Mouse (Mus musculus) heart, postnatal 4 days (tissue): ENCODE results near the gene Samd4. TPM values are rescaled to one million over a fixed set of nuclear protein-coding genes. Genes with fewer than 3 reads are reported as not detected.
"Not testable (repeated sequence)": the region's sequence is repeated elsewhere in the genome, so short reads cannot be mapped to it uniquely, and the experiment has no call there.

ENCODE experiments used
- DNase-seq: peaks from one replicate; pipeline ENCODE4 v3.0.0; 2021
- total RNA-seq, 2 experiments: library from RNA; stranded (reverse); gene quantifications; 2 replicates each; pipeline ENCODE4 v1.2.3; 2021

Samd4 gene
- total RNA-seq, 2 experiments from 2014 or later: 76.5 to 84.4 TPM

- peak; percentile 34 for DNase-seq
Measured at GRCm38 (mm10) chr14:47075010-47075677, 192.5 kb downstream of the Samd4 start.

GRCm38 (mm10) chr14:47075856-47076255 is 193.2 kb downstream of the Samd4 start:
- DNase-seq: no peak

GRCm38 (mm10) chr14:47076956-47077575 is 194.4 kb downstream of the Samd4 start:
- DNase-seq: no peak

GRCm38 (mm10) chr14:47077576-47077970 is 194.9 kb downstream of the Samd4 start:
- DNase-seq: no peak

GRCm38 (mm10) chr14:47079911-47080310 is 197.3 kb downstream of the Samd4 start:
- no peak for DNase-seq

- no peak for DNase-seq
Measured at GRCm38 (mm10) chr14:47083311-47083710, 200.7 kb downstream of the Samd4 start.

GRCm38 (mm10) chr14:47083838-47084237 is 201.2 kb downstream of the Samd4 start:
- no peak for DNase-seq

- no peak for DNase-seq
Measured at GRCm38 (mm10) chr14:47084686-47085085, 202.0 kb downstream of the Samd4 start.

- no peak for DNase-seq
Measured at GRCm38 (mm10) chr14:47086123-47086522, 203.5 kb downstream of the Samd4 start.

GRCm38 (mm10) chr14:47086743-47087142 is 204.1 kb downstream of the Samd4 start:
- peak; percentile 85 for DNase-seq

GRCm38 (mm10) chr14:47087182-47087581 is 204.5 kb downstream of the Samd4 start:
- peak; percentile 90 for DNase-seq

GRCm38 (mm10) chr14:47087669-47088250 is 205.1 kb downstream of the Samd4 start:
- DNase-seq: peak; percentile 19

- DNase-seq: no peak
Measured at GRCm38 (mm10) chr14:47088339-47088738, 205.7 kb downstream of the Samd4 start.

GRCm38 (mm10) chr14:47089153-47089552 is 206.5 kb downstream of the Samd4 start:
- peak; percentile 56 for DNase-seq

GRCm38 (mm10) chr14:47091908-47092307 is 209.3 kb downstream of the Samd4 start:
- no peak for DNase-seq

GRCm38 (mm10) chr14:47093355-47093792 is 210.7 kb downstream of the Samd4 start:
- no peak for DNase-seq

GRCm38 (mm10) chr14:47095036-47095435 is 212.4 kb downstream of the Samd4 start:
- DNase-seq: no peak

- DNase-seq: peak; percentile 69
Measured at GRCm38 (mm10) chr14:47096357-47096756, 213.7 kb downstream of the Samd4 start.

- DNase-seq: no peak
Measured at GRCm38 (mm10) chr14:47104246-47105173, 221.9 kb downstream of the Samd4 start.

GRCm38 (mm10) chr14:47105174-47105557 is 222.5 kb downstream of the Samd4 start:
- DNase-seq: no peak

GRCm38 (mm10) chr14:47105755-47106154 is 223.1 kb downstream of the Samd4 start:
- DNase-seq: no peak

- DNase-seq: no peak
Measured at GRCm38 (mm10) chr14:47107461-47107860, 224.8 kb downstream of the Samd4 start.

- not testable (repeated sequence) for DNase-seq
Measured at GRCm38 (mm10) chr14:47110391-47110790, 227.7 kb downstream of the Samd4 start.
